24 mouse cellular contexts compared by ENCODE assay signal in the genomic region with DNA sequence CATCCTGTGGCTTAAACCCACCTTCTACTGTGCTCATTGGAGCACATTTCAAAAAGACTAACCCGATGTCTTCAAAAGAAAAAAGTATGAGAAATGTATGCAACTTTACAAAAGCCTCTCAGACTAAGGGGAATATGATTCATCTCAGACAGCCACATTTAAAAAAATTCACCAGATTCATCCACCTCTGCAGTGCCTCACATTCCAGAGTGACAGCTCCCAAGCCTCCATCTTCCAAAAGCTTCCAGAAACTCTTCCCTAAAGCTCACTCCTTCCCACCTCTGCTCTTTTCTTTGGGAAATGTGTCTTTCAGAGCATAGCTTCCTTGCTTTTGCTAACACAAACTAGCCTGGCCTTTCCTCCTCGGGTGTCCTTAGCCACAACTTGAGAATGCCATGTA.
DNase-seq lines count a peak whose midpoint lies in the region; ATAC-seq and TF ChIP-seq lines count a peak whose summit lies in the region.
"Had no signal": no experiment of that assay in that cellular context is flagged by ENCODE, and none has a peak within 500 bp of the region (broad histone marks: within the 10 kb centered on the region; RNA-seq: fewer than 3 reads in every experiment).

No protein-coding gene starts in this region.

- DNase-seq in layer of hippocampus, adult 2 months (ENCODE audit: low spot score in 2 of 2) = no peak
- DNase-seq in layer of hippocampus, postnatal 14 days (ENCODE audit: low spot score in 2 of 2) = no peak
- peak; percentile 36 for DNase-seq in Muller cell, postnatal 12 days (ENCODE audit: inconsistent ontology term)
- DNase-seq in brain, adult 2 months (ENCODE audit: low read depth, low spot score) = peak; percentile 66
- peak; percentile 23 for DNase-seq in telencephalon, adult 2 months (ENCODE audit: low read depth, low spot score)
- no peak for DNase-seq in layer of hippocampus, adult 9-10 months (ENCODE audit: low spot score)
- DNase-seq in lung, postnatal 0 days (ENCODE audit: low spot score) = no peak
- DNase-seq: adrenal gland, adult 2 months; adrenal gland, postnatal 14 days; cerebellum, adult 11-12 months; cerebellum, adult 8-10 months; cerebellum, postnatal 36 days; embryo, embryonic 11 days; forebrain, postnatal 0 days; gastrocnemius, postnatal 10 days; gastrocnemius, postnatal 36 days; heart, postnatal 4 days had no signal

- no peaks in the 10 kb centered on the region for H3K4me1 ChIP-seq in lung, postnatal 0 days (ENCODE audit: insufficient read depth, low read depth, low read length)
- H3K4me1 ChIP-seq: heart, embryonic 10.5 days; heart, embryonic 13.5 days had no signal

- ATAC-seq in lung, postnatal 0 days = no peak
- ATAC-seq: forebrain, embryonic 14.5 days; forebrain, postnatal 0 days; hindbrain, postnatal 0 days; inflammation-experienced regulatory T-cells, adult 6 months had no signal

- no peaks in the 10 kb centered on the region for H3K27me3 ChIP-seq in lung, postnatal 0 days (replicated peaks; ENCODE audit: insufficient read depth, low read length)

- H3K4me3 ChIP-seq in layer of hippocampus, adult 2 months = no peak overlapping the region
- H3K4me3 ChIP-seq in lung, postnatal 0 days (ENCODE audit: low read depth, low read length) = no peak overlapping the region
- H3K4me3 ChIP-seq: heart, adult 2 months; heart, embryonic 10.5 days; heart, embryonic 13.5 days had no signal

- 0 out of 2 replicates have a peak overlapping the region, but pooled peaks have one; percentile 7 for H3K27ac ChIP-seq in layer of hippocampus, adult 2 months
- no peak overlapping the region for H3K27ac ChIP-seq in lung, postnatal 0 days (ENCODE audit: low read length)
- H3K27ac ChIP-seq: heart, adult 2 months; heart, embryonic 10.5 days; heart, embryonic 13.5 days; hindbrain, embryonic 14.5 days; hindbrain, postnatal 0 days had no signal

- H3K9ac ChIP-seq in lung, postnatal 0 days (replicated peaks; ENCODE audit: low read depth) = no peak overlapping the region
- H3K9ac ChIP-seq: forebrain, postnatal 0 days; heart, embryonic 13.5 days; hindbrain, embryonic 14.5 days had no signal

- no peak overlapping the region for H3K4me2 ChIP-seq in lung, postnatal 0 days (replicated peaks; ENCODE audit: low read depth, low read length)
- H3K4me2 ChIP-seq: heart, embryonic 13.5 days; hindbrain, embryonic 14.5 days had no signal

- WGBS in lung, postnatal 0 days = 66% methylated on average over 2 of the region's 2 CpGs

- TF ChIP-seq EP300 in lung, postnatal 0 days (IDR thresholded peaks at IDR 0.05) = no peak

- H3K9me3 ChIP-seq in lung, postnatal 0 days (ENCODE audit: low read length) = no peaks in the 10 kb centered on the region
- H3K9me3 ChIP-seq: heart, embryonic 10.5 days; heart, embryonic 13.5 days had no signal

- H3K36me3 ChIP-seq in lung, postnatal 0 days (ENCODE audit: insufficient read depth, low read length) = no peaks in the 10 kb centered on the region
- H3K36me3 ChIP-seq: heart, embryonic 10.5 days; heart, embryonic 13.5 days had no signal

- no peak for TF ChIP-seq CTCF in layer of hippocampus, adult 2 months (conservative IDR thresholded peaks at IDR 0.05)
- TF ChIP-seq CTCF in lung, postnatal 0 days (IDR thresholded peaks at IDR 0.05) = no peak

Comparison
In these comparisons a context has a peak if more than half of its experiments do, and no peak if none do; other contexts are left out.
1. DNase-seq: peak in Muller cell, postnatal 12 days (single experiment), brain, adult 2 months (single experiment) and telencephalon, adult 2 months (single experiment); none in layer of hippocampus, adult 2 months (0 of 2), layer of hippocampus, postnatal 14 days (0 of 2), layer of hippocampus, adult 9-10 months (single experiment) and lung, postnatal 0 days (single experiment).